Mouse (Mus musculus) left cerebral cortex, adult 18-20 months (tissue): Measurements from ENCODE around the gene Rxfp3. TPM values are rescaled to one million over a fixed set of nuclear protein-coding genes. Genes with fewer than 3 reads are reported as not detected.
"Not testable (repeated sequence)": the region's sequence is repeated elsewhere in the genome, so short reads cannot be mapped to it uniquely, and the experiment has no call there.

Source experiments
- DNase-seq, 2 experiments: peaks; one replicate each; pipeline ENCODE4 v3.0.0; 2021 to 2022; ENCODE audit warnings: low spot score in 2 of 2, mixed read lengths in 1 of 2
- total RNA-seq, 2 experiments: library from RNA; stranded (reverse); gene quantifications; 2 replicates each; pipeline ENCODE4 v1.2.3; 2021

The Rxfp3 gene
- total RNA-seq, 2 experiments from 2014 or later: 2.5 to 3.6 TPM

DNA sequence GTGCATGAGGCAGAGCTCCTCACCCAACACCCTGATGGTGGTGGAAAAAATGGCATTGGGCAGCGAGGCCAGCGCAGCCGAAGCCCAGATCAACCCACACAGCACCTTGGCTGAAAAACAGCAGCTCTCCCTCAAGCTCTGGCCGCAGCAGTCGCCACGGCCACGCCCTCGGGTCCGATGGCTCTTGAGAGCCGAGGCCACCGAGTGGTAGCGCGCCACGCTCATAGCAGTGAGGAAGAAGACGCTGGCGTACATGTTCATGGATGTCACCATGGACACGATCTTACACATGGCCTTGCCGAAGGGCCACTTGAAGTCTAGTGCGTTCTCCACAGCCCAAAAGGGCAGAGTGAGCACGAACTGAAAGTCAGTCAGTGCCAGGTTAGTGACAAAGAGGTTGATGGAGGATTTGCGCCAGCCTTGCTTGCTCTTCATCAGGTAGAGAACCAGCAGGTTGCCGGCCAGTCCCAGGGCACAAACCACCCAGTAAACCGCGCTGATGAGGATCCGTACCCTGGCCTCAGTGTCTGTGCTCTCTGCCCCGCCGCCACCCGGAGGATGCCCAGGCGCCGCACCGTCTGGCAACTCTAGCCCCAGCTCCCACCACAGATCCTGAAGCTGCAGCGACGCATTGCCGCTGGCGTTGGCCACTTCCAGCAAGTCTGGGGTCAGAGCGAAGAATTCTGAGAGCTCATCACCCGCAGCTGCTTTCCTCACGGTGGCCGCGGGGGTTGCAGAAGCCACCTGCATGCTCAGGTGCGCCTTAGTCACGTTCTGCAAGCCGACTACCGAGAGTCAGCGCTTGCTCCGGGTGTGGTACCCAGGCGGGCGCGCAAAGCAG, 1.0 kb downstream of the Rxfp3 start:
- DNase-seq: peak in 1 of 2 experiments; percentile 15

- DNase-seq: peak in 1 of 2 experiments; percentile 12
These were observed 1.8 kb downstream of the Rxfp3 start for GRCm38 (mm10) chr15:11035947-11036474.

DNA sequence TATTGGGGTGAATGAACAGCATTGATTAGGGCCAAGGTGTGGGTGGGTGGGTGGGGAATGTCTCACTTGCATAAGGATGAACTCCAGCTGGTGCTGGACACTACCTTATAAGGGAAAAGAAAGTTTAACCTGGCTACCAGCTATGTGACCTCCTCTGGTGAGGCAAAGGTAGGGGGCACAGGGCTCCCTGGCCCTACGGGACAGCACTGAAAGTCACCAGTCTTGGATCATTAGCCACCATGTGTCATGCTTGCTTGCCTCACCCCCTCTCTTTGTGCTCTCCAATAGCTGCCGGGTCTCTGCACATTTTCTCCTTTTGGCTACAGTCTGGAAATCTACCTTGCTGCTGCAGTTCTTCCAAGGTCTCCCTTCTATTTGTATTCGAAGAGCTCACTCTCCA, 7.6 kb downstream of the Rxfp3 start:
- DNase-seq: no peak

GRCm38 (mm10) chr15:11026801-11027561, 10.8 kb downstream of the Rxfp3 start:
- DNase-seq: no peak

DNA sequence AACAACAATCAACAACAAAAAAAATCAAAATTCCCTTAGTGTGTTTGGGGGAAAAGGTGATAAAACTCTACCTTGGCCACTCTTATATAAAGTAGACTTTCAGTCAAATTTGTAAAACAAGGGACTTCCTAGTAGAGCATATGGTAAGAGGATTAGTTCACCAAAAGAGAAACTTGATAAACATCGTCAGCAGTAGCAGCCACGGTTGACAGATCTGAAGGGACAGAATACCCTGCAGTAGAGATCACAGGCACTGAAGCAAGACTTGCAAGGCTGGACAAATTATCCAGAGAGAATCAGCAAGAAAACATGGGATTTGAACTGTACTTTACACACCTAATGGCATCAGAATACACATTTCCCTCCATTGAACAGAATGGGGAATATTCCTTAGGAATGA, 22.9 kb downstream of the Rxfp3 start:
- DNase-seq: no peak

GRCm38 (mm10) chr15:11010976-11011548, 26.7 kb downstream of the Rxfp3 start:
- no peak for DNase-seq

GRCm38 (mm10) chr15:11008756-11009155, 29.0 kb downstream of the Rxfp3 start:
- no peak for DNase-seq

DNA sequence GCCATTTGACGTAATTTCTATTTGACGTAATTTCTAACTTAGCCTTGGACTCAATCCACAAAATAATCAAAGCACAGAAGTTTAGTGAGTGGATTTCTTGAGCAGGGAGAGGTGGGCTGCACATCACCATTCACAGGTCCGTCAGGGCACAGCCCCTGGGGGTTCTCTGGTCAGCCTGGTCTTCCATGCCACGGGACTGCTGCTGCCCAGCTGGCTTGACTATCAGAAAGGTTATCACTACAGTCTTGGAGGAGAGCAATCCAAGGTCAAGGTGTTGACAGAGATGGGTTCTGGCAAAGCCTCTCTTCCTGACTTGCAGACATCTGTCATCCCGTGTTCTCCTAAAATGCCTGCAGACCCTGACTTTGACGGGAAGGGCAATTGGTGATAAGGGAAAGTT, 33.1 kb downstream of the Rxfp3 start:
- no peak for DNase-seq

DNA sequence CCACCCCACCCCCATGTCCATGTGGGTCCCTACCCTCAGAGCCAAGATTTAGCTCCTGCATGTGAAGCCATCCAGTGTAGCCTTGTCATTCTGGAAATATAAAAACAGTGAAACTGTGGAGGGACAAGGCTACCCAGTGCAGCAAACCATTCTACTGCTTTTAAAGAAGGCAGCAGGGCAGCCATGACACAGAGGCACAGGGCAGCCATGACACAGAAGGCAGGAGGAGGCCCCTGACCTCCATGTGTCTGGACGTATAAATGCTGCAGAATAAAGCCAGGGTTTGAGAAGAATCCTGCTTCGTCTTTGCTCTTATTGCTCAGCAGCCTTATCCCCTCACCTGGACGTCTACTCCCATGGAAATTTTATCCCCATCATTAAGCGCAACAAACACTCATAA, 34.0 kb downstream of the Rxfp3 start:
- no peak for DNase-seq

GRCm38 (mm10) chr15:11000421-11000820, 37.4 kb downstream of the Rxfp3 start, which contains the start of gene Slc45a2:
Gene Slc45a2 (plus strand): TSS chr15:11000721.
- no peak for DNase-seq

DNA sequence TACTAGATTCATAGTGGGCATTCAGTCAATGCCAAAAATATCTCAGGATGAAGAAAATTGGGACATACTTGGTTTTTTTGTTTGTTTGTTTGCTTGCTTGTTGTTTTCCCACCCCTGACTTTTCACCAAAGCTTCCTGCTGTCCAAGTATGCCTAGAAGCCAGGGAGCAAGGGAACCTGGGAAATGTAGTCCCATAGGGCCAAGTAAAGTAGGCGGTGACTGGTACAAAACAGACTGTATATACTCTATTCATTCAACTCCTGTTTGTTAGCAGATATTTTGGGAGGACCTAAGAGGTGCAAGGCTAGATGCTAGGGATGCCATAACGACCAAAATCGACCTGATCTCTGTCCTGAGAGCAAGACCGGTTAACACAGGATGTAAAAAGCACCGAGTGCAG, 38.0 kb downstream of the Rxfp3 start:
- no peak for DNase-seq

GRCm38 (mm10) chr15:10991566-10991965, 46.2 kb downstream of the Rxfp3 start:
- DNase-seq: no peak

GRCm38 (mm10) chr15:10990411-10990810, 47.4 kb downstream of the Rxfp3 start:
- no peak for DNase-seq

DNA sequence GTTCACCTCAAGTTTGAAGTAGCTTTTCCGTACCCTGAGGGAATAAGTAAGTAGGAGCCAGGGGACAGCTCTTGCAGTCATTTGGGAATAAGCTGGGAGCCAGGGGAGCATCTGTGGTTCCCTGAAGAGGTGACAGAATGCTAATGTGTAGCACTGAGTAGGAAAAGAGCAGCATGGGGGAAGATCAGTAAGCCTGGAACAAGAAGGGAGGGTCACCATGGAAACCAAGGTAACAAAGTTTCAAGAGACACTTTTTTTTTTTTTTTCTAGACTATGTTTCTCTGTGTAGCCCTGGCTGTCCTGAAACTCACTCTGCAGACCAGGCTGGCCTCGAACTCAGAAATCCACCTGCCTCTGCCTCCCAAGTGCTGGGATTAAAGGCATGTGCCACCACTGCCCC, 51.3 kb downstream of the Rxfp3 start:
- not testable (repeated sequence) for DNase-seq

GRCm38 (mm10) chr15:10985756-10986155, 52.0 kb downstream of the Rxfp3 start:
- DNase-seq: no peak

Other genes starting within 250 kb of the Rxfp3 start
- not detected for gene C1qtnf3, start 85.7 kb downstream of the Rxfp3 start, total RNA-seq
- 10 to 100 TPM; 11.6 to 12.4 TPM for gene Amacr, start 56.2 kb downstream of the Rxfp3 start, total RNA-seq
- gene Slc45a2, start 37.3 kb downstream of the Rxfp3 start, total RNA-seq: under 1 TPM in 1 of 2 experiments, not detected in 1; 0.12 TPM
- gene Adamts12, start 26.8 kb upstream of the Rxfp3 start, total RNA-seq: under 1 TPM; 0.19 to 0.28 TPM